Comparison of ENCODE assay signal across 9 mouse cellular contexts in genomic region chr7:141265411-141265738, GRCm38 (mm10). TPM values are rescaled to one million over a fixed set of nuclear protein-coding genes. Genes with fewer than 3 reads are reported as not detected.
DNase-seq lines count a peak whose midpoint lies in the region; ATAC-seq and TF ChIP-seq lines count a peak whose summit lies in the region.
"Had no signal": no experiment of that assay in that cellular context is flagged by ENCODE, and none has a peak within 500 bp of the region (broad histone marks: within the 10 kb centered on the region; RNA-seq: fewer than 3 reads in every experiment).

No protein-coding gene starts in this region.

- TF ChIP-seq EP300 in heart, adult 2 months (IDR thresholded peaks at IDR 0.05; ENCODE audit: insufficient read depth, low read depth, low read length), result no peak
- TF ChIP-seq EP300 in stomach, postnatal 0 days (optimal IDR thresholded peaks at IDR 0.05), result no peak

- no peaks in the 10 kb centered on the region for H3K9me3 ChIP-seq in limb, embryonic 14.5 days (ENCODE audit: control insufficient read depth, low read length)
- H3K9me3 ChIP-seq in stomach, postnatal 0 days (ENCODE audit: control insufficient read depth, low read length), result no peaks in the 10 kb centered on the region

- H3K4me2 ChIP-seq in limb, embryonic 14.5 days (replicated peaks; ENCODE audit: low read depth, low read length, severe bottlenecking), result peak overlapping the region; percentile 80; the same call in 1 of the 2 replicates
- peak overlapping the region; percentile 86 for H3K4me2 ChIP-seq in stomach, postnatal 0 days (replicated peaks; ENCODE audit: low read depth)

- peak overlapping the region; percentile 88 for H3K4me3 ChIP-seq in heart, adult 2 months
- peak overlapping the region; percentile 74; the same call in 1 of the 2 replicates for H3K4me3 ChIP-seq in spleen, adult 2 months (ENCODE audit: extremely low read depth, insufficient read depth, insufficient read length)
- 0 out of 2 replicates have a peak overlapping the region, but pooled peaks have one; percentile 46 for H3K4me3 ChIP-seq in limb, embryonic 14.5 days (replicated peaks; ENCODE audit: low read length)
- H3K4me3 ChIP-seq in stomach, postnatal 0 days (ENCODE audit: low read depth, low read length), result peak overlapping the region; percentile 71

- no peaks in the 10 kb centered on the region for H3K27me3 ChIP-seq in heart, adult 2 months (ENCODE audit: control insufficient read depth, insufficient read depth, low read length)
- H3K27me3 ChIP-seq in spleen, adult 2 months (ENCODE audit: control insufficient read depth, insufficient read depth, low read length), result no peaks in the 10 kb centered on the region
- H3K27me3 ChIP-seq in limb, embryonic 14.5 days (ENCODE audit: control insufficient read depth, insufficient read depth, low read length), result no peaks in the 10 kb centered on the region
- no peaks in the 10 kb centered on the region for H3K27me3 ChIP-seq in stomach, postnatal 0 days (ENCODE audit: control insufficient read depth, insufficient read depth, low read length)

- no peak for ATAC-seq in limb, embryonic 14.5 days (ENCODE audit: low FRiP score, low read depth)
- ATAC-seq in stomach, postnatal 0 days (ENCODE audit: low FRiP score, low TSS enrichment), result no peak

- intact Hi-C loops in heart, adult 2 months (cut with DNase I), result loop anchor here (1.0 to 5.0 kb wide), 2 partner anchors 62 to 98 kb away; partner anchors contain the start of genes Deaf1 and Tmem80

- H3K36me3 ChIP-seq in heart, adult 2 months (ENCODE audit: control insufficient read depth, insufficient read depth, low read length), result no peaks in the 10 kb centered on the region
- peaks cover 34% of the 10 kb centered on the region for H3K36me3 ChIP-seq in spleen, adult 2 months (ENCODE audit: control insufficient read depth, insufficient read depth, low read length)
- peaks cover 41% of the 10 kb centered on the region for H3K36me3 ChIP-seq in limb, embryonic 14.5 days (ENCODE audit: control insufficient read depth, insufficient read depth, low read length)
- H3K36me3 ChIP-seq in stomach, postnatal 0 days (ENCODE audit: control insufficient read depth, insufficient read depth, low read length), result peaks cover 32% of the 10 kb centered on the region

- no peaks in the 10 kb centered on the region for H3K79me2 ChIP-seq in heart, adult 2 months (replicated peaks; ENCODE audit: control insufficient read depth, insufficient read depth, low read length)

- H3K9ac ChIP-seq in heart, adult 2 months (ENCODE audit: low read depth, low read length), result peak overlapping the region; percentile 36
- H3K9ac ChIP-seq in limb, embryonic 14.5 days (ENCODE audit: low read depth, low read length, severe bottlenecking), result no peak overlapping the region
- no peak overlapping the region for H3K9ac ChIP-seq in stomach, postnatal 0 days (ENCODE audit: low read length)

- H3K27ac ChIP-seq in heart, adult 2 months, result no peak overlapping the region
- peak overlapping the region; percentile 39 for H3K27ac ChIP-seq in spleen, adult 2 months (ENCODE audit: insufficient read depth, low read length)
- H3K27ac ChIP-seq in limb, embryonic 14.5 days (replicated peaks; ENCODE audit: low read depth, low read length), result no peak overlapping the region
- H3K27ac ChIP-seq in stomach, postnatal 0 days (replicated peaks), result no peak overlapping the region

- H3K4me1 ChIP-seq in heart, adult 2 months (ENCODE audit: control insufficient read depth, insufficient read depth, low read length), result peaks cover 5% of the 10 kb centered on the region
- peaks cover 17% of the 10 kb centered on the region for H3K4me1 ChIP-seq in spleen, adult 2 months (ENCODE audit: control insufficient read depth, insufficient read depth, insufficient read length)
- peaks cover 8% of the 10 kb centered on the region; the same call in 1 of the 2 replicates for H3K4me1 ChIP-seq in limb, embryonic 14.5 days (ENCODE audit: control insufficient read depth, insufficient read depth, low read length)
- no peaks in the 10 kb centered on the region for H3K4me1 ChIP-seq in stomach, postnatal 0 days (replicated peaks; ENCODE audit: control insufficient read depth, insufficient read depth)

- TF ChIP-seq POLR2A in heart, adult 2 months (IDR thresholded peaks at IDR 0.05; ENCODE audit: insufficient read depth, low read depth, low read length), result no peak
- TF ChIP-seq POLR2A in spleen, adult 2 months (IDR thresholded peaks at IDR 0.05; ENCODE audit: low read depth, low read length), result no peak
- TF ChIP-seq POLR2A in limb, embryonic 14.5 days (IDR thresholded peaks at IDR 0.05; ENCODE audit: borderline replicate concordance, extremely low read depth, insufficient read depth, insufficient read length), result no peak

- DNase-seq in heart, adult 2 months, result no peak
- no peak for DNase-seq in heart, postnatal 4 days
- no peak for DNase-seq in spleen, adult 2 months (ENCODE audit: low read depth in 1 of 2, low spot score in 2 of 2)
- DNase-seq in spleen, adult 18-20 months, result no peak
- no peak for DNase-seq in limb, embryonic 14.5 days (ENCODE audit: low spot score)
- no peak for DNase-seq in stomach, postnatal 0 days (ENCODE audit: low spot score)
- no peak for DNase-seq in adrenal gland, adult 18-20 months (ENCODE audit: low spot score in 2 of 2)
- DNase-seq in left cerebral cortex, adult 8-10 months (ENCODE audit: low spot score in 2 of 2), result no peak

- WGBS in heart, adult 2 months, result 40% methylated on average over 11 of the region's 11 CpGs
- 23% methylated on average over 11 of the region's 11 CpGs for WGBS in spleen, adult 2 months
- 37% methylated on average over 11 of the region's 11 CpGs for WGBS in limb, embryonic 14.5 days
- WGBS in stomach, postnatal 0 days, result 34% methylated on average over 11 of the region's 11 CpGs

- TF ChIP-seq CTCF in heart, adult 2 months (IDR thresholded peaks at IDR 0.05), result no peak
- no peak for TF ChIP-seq CTCF in spleen, adult 2 months (IDR thresholded peaks at IDR 0.05; ENCODE audit: extremely low read depth, insufficient read depth, insufficient read length, insufficient replicate concordance)
- no peak for TF ChIP-seq CTCF in stomach, postnatal 0 days (IDR thresholded peaks at IDR 0.05; ENCODE audit: low read depth)

RNA-seq across cellular contexts. Expression of gene Irf7, which starts 0.9 kb away (rescaled TPM):
- total RNA-seq in heart, adult 2 months (2021), result 1 to 10 TPM; 3.3 to 3.4 TPM
- polyA plus RNA-seq in heart, adult 2 months (2012; rRNA removed), result 24.6 and 25.2 TPM in 2 replicates
- 1 to 10 TPM; 1.3 to 1.4 TPM for total RNA-seq in heart, postnatal 4 days (2021)
- 105 and 160 TPM in 2 replicates for polyA plus RNA-seq in spleen, adult 2 months (2012; rRNA removed)
- 3.2 and 4.6 TPM in 2 replicates for polyA plus RNA-seq in limb, embryonic 14.5 days (2012; rRNA removed)
- 2.1 TPM in 2 replicates for polyA plus RNA-seq in limb, embryonic 14.5 days (2014; fragmentation: Nextera tagmentation; extraction: Ambion mirVana)
- polyA plus RNA-seq in stomach, postnatal 0 days (2015; fragmentation: Nextera tagmentation; extraction: Ambion mirVana), result 11.3 and 12.2 TPM in 2 replicates
- total RNA-seq in adrenal gland, adult 18-20 months (2021), result 1 to 10 TPM; 7.9 to 8.4 TPM
- 1 to 10 TPM in 3 of 4 experiments, under 1 TPM in 1; 0.65 to 2.8 (median 1.7) TPM for total RNA-seq in left cerebral cortex, adult 8-10 months (2022)

RNA-seq across cellular contexts. Expression of gene Cdhr5, which starts 11.2 kb away (rescaled TPM):
- not detected for total RNA-seq in heart, adult 2 months (2021)
- polyA plus RNA-seq in heart, adult 2 months (2012; rRNA removed), result 0.26 TPM in 1 of 2 replicates, not detected in the other
- not detected for total RNA-seq in heart, postnatal 4 days (2021)
- 0.14 and 0.15 TPM in 2 replicates for polyA plus RNA-seq in spleen, adult 2 months (2012; rRNA removed)
- polyA plus RNA-seq in limb, embryonic 14.5 days (2012; rRNA removed), result 0.29 and 0.35 TPM in 2 replicates
- polyA plus RNA-seq in limb, embryonic 14.5 days (2014; fragmentation: Nextera tagmentation; extraction: Ambion mirVana), result 0.18 and 0.43 TPM in 2 replicates
- 1.2 and 2.0 TPM in 2 replicates for polyA plus RNA-seq in stomach, postnatal 0 days (2015; fragmentation: Nextera tagmentation; extraction: Ambion mirVana)
- 1 to 10 TPM; 1.6 to 9.5 TPM for total RNA-seq in adrenal gland, adult 18-20 months (2021)
- not detected for total RNA-seq in left cerebral cortex, adult 8-10 months (2022)
- total RNA-seq: common myeloid progenitor, adult 5-6 weeks had no signal

RNA-seq across cellular contexts. Expression of gene Sct, which starts 13.6 kb away (rescaled TPM):
- total RNA-seq in heart, adult 2 months (2021), result not detected
- polyA plus RNA-seq in heart, adult 2 months (2012; rRNA removed), result not detected in 2 replicates
- not detected for total RNA-seq in heart, postnatal 4 days (2021)
- 1.6 and 4.5 TPM in 2 replicates for polyA plus RNA-seq in spleen, adult 2 months (2012; rRNA removed)
- 17.5 and 17.6 TPM in 2 replicates for polyA plus RNA-seq in limb, embryonic 14.5 days (2012; rRNA removed)
- 14.2 and 17.3 TPM in 2 replicates for polyA plus RNA-seq in limb, embryonic 14.5 days (2014; fragmentation: Nextera tagmentation; extraction: Ambion mirVana)
- 2.2 and 2.4 TPM in 2 replicates for polyA plus RNA-seq in stomach, postnatal 0 days (2015; fragmentation: Nextera tagmentation; extraction: Ambion mirVana)
- not detected for total RNA-seq in adrenal gland, adult 18-20 months (2021)
- total RNA-seq in left cerebral cortex, adult 8-10 months (2022), result not detected
- total RNA-seq: common myeloid progenitor, adult 5-6 weeks had no signal

RNA-seq across cellular contexts. Expression of gene Drd4, which starts 26.4 kb away (rescaled TPM):
- not detected for total RNA-seq in heart, adult 2 months (2021)
- polyA plus RNA-seq in heart, adult 2 months (2012; rRNA removed), result 0.04 TPM in 1 of 2 replicates, not detected in the other
- total RNA-seq in heart, postnatal 4 days (2021), result not detected
- 0.09 and 0.22 TPM in 2 replicates for polyA plus RNA-seq in spleen, adult 2 months (2012; rRNA removed)
- 3.1 and 4.0 TPM in 2 replicates for polyA plus RNA-seq in limb, embryonic 14.5 days (2012; rRNA removed)
- 1.5 and 2.0 TPM in 2 replicates for polyA plus RNA-seq in limb, embryonic 14.5 days (2014; fragmentation: Nextera tagmentation; extraction: Ambion mirVana)
- polyA plus RNA-seq in stomach, postnatal 0 days (2015; fragmentation: Nextera tagmentation; extraction: Ambion mirVana), result 0.06 and 0.16 TPM in 2 replicates
- total RNA-seq in adrenal gland, adult 18-20 months (2021), result under 1 TPM; 0.19 to 0.27 TPM
- under 1 TPM; 0.44 to 0.84 (median 0.50) TPM for total RNA-seq in left cerebral cortex, adult 8-10 months (2022)
- total RNA-seq: common myeloid progenitor, adult 5-6 weeks had no signal

RNA-seq across cellular contexts. Expression of gene Phrf1, which starts 36.8 kb away (rescaled TPM):
- 10 to 100 TPM; 26.8 to 32.1 TPM for total RNA-seq in heart, adult 2 months (2021)
- polyA plus RNA-seq in heart, adult 2 months (2012; rRNA removed), result 8.9 and 10.2 TPM in 2 replicates
- total RNA-seq in heart, postnatal 4 days (2021), result 10 to 100 TPM; 44.3 to 52.2 TPM
- 29.3 and 31.4 TPM in 2 replicates for polyA plus RNA-seq in spleen, adult 2 months (2012; rRNA removed)
- 37.6 and 42.6 TPM in 2 replicates for polyA plus RNA-seq in limb, embryonic 14.5 days (2012; rRNA removed)
- polyA plus RNA-seq in limb, embryonic 14.5 days (2014; fragmentation: Nextera tagmentation; extraction: Ambion mirVana), result 65.9 and 72.7 TPM in 2 replicates
- 19.1 and 19.9 TPM in 2 replicates for polyA plus RNA-seq in stomach, postnatal 0 days (2015; fragmentation: Nextera tagmentation; extraction: Ambion mirVana)
- 10 to 100 TPM; 75.8 to 76.0 TPM for total RNA-seq in adrenal gland, adult 18-20 months (2021)
- 10 to 100 TPM; 65.7 to 76.5 (median 68.5) TPM for total RNA-seq in left cerebral cortex, adult 8-10 months (2022)
